Comparison of ENCODE assay signal across 9 mouse cellular contexts in the genomic region with DNA sequence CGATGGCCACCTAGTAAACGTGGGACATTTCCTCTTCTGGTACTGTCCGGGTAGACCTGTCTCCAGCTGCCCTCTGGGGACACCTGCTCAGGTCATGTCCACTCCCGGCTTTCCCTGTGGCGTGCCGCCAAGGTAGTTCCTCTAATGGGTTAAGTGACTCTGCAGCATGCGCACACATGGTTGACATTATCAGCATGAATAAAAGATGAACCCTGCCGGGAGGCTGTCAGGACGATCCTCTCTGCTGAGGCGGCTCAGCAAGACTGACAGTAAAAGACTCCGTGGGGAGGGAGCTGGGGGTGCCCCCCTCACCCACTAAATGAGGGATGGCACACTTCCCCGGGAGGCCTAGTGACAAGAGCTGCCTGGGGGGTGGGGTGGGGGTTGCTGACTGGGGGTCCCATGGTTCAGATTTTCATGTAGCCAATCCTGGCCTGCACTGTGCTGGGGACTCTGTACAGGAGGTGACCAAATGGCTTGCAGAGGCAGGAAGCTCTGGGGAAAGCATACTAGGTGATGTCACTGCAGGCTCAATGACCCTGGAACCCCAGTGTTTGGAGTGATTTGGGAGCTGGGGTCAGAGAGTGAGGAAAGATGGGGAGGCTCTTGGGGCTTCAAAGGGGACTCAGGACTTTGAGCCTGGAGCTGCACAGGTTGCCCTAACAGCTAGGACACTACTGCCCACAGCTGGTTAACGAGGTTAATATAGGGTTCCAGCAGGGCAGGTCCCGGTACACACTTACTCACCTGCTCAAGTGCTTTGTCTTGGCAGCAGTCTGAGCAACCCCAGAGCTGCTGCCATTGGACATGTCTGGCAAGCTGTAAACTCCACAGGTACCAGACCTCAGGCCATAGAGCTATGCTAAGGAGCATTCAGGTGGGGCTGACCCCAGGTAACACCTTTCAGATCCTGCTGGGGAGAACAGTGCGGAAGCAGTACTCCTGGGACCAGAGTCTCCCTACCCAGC.
DNase-seq lines count a peak whose midpoint lies in the region; ATAC-seq and TF ChIP-seq lines count a peak whose summit lies in the region.
"Had no signal": no experiment of that assay in that cellular context is flagged by ENCODE, and none has a peak within 500 bp of the region (broad histone marks: within the 10 kb centered on the region; RNA-seq: fewer than 3 reads in every experiment).

No protein-coding gene starts in this region.

- 0 out of 2 replicates have a peak, but pooled peaks cover 2% of the 10 kb centered on the region for H3K9me3 ChIP-seq in embryonic facial prominence, embryonic 10.5 days
- H3K9me3 ChIP-seq in forebrain, embryonic 13.5 days (replicated peaks), result no peaks in the 10 kb centered on the region
- H3K9me3 ChIP-seq in midbrain, embryonic 16.5 days (replicated peaks; ENCODE audit: control insufficient read depth, low read length, poor library complexity, severe bottlenecking), result no peaks in the 10 kb centered on the region
- H3K9me3 ChIP-seq: limb, embryonic 13.5 days had no signal

- H3K9ac ChIP-seq in forebrain, embryonic 13.5 days, result peak overlapping the region; percentile 30; the same call in 1 of the 2 replicates
- H3K9ac ChIP-seq in midbrain, embryonic 16.5 days (ENCODE audit: low read depth, low read length), result peak overlapping the region; percentile 46

- no peak for TF ChIP-seq CTCF in lung, adult 2 months (IDR thresholded peaks at IDR 0.05; ENCODE audit: insufficient read depth, low read length)

- 41% methylated on average over 15 of the region's 15 CpGs for WGBS in embryonic facial prominence, embryonic 10.5 days
- 42% methylated on average over 15 of the region's 15 CpGs for WGBS in forebrain, embryonic 13.5 days
- WGBS in lung, adult 2 months, result 57% methylated on average over 15 of the region's 15 CpGs
- WGBS in midbrain, embryonic 16.5 days, result 27% methylated on average over 15 of the region's 15 CpGs

- TF ChIP-seq POLR2A in lung, adult 2 months (IDR thresholded peaks at IDR 0.05; ENCODE audit: borderline replicate concordance, extremely low read depth, low read depth, low read length), result no peak

- peak; percentile 52 for DNase-seq in embryonic facial prominence, embryonic 10.5 days (ENCODE audit: low spot score)
- peak; percentile 57 for DNase-seq in lung, adult 2 months
- DNase-seq in gastrocnemius, postnatal 14 days, result no peak
- no peak for DNase-seq in left cerebral cortex, postnatal 25 days (ENCODE audit: low spot score in 2 of 2)
- DNase-seq in testis, postnatal 14 days (ENCODE audit: low spot score), result no peak
- DNase-seq: kidney, adult 8-10 months had no signal

- H3K36me3 ChIP-seq in embryonic facial prominence, embryonic 10.5 days (replicated peaks), result no peaks in the 10 kb centered on the region
- no peaks in the 10 kb centered on the region for H3K36me3 ChIP-seq in forebrain, embryonic 13.5 days (ENCODE audit: poor library complexity, severe bottlenecking)
- no peaks in the 10 kb centered on the region for H3K36me3 ChIP-seq in midbrain, embryonic 16.5 days (ENCODE audit: control insufficient read depth, insufficient read depth, low read length)
- H3K36me3 ChIP-seq: limb, embryonic 13.5 days had no signal

- H3K4me2 ChIP-seq in forebrain, embryonic 13.5 days, result peak overlapping the region; percentile 19; the same call in 1 of the 2 replicates
- peak overlapping the region; percentile 35 for H3K4me2 ChIP-seq in midbrain, embryonic 16.5 days (ENCODE audit: low read length)
- H3K4me2 ChIP-seq: limb, embryonic 13.5 days had no signal

- H3K27ac ChIP-seq in embryonic facial prominence, embryonic 10.5 days (replicated peaks), result no peak overlapping the region; the same call in 1 of the 2 replicates
- peak overlapping the region; percentile 71 for H3K27ac ChIP-seq in forebrain, embryonic 13.5 days
- peak overlapping the region; percentile 65 for H3K27ac ChIP-seq in midbrain, embryonic 16.5 days (ENCODE audit: low read length)
- H3K27ac ChIP-seq: limb, embryonic 13.5 days had no signal

- no peak overlapping the region for H3K4me3 ChIP-seq in embryonic facial prominence, embryonic 10.5 days
- no peak overlapping the region for H3K4me3 ChIP-seq in forebrain, embryonic 13.5 days
- H3K4me3 ChIP-seq in lung, adult 2 months (replicated peaks; ENCODE audit: extremely low read depth, low read depth, low read length), result no peak overlapping the region
- no peak overlapping the region for H3K4me3 ChIP-seq in midbrain, embryonic 16.5 days (ENCODE audit: low read depth, low read length)
- H3K4me3 ChIP-seq: limb, embryonic 13.5 days had no signal

- peaks cover 67% of the 10 kb centered on the region for H3K4me1 ChIP-seq in embryonic facial prominence, embryonic 10.5 days
- H3K4me1 ChIP-seq in forebrain, embryonic 13.5 days, result peaks cover 61% of the 10 kb centered on the region
- no peaks in the 10 kb centered on the region for H3K4me1 ChIP-seq in lung, adult 2 months (ENCODE audit: control insufficient read depth, insufficient read depth, low read length)
- peaks cover 36% of the 10 kb centered on the region for H3K4me1 ChIP-seq in midbrain, embryonic 16.5 days (ENCODE audit: control insufficient read depth, insufficient read depth, low read length)

- ATAC-seq in forebrain, embryonic 13.5 days, result peak; percentile 73
- peak; percentile 46; the same call in 1 of the 2 replicates for ATAC-seq in midbrain, embryonic 16.5 days

- intact Hi-C loops in gastrocnemius, postnatal 14 days (cut with DNase I; ENCODE audit: low total_unique reads), result no loop called here
- intact Hi-C loops in left cerebral cortex, postnatal 25 days (cut with DNase I), result no loop called here

- H3K27me3 ChIP-seq in embryonic facial prominence, embryonic 10.5 days (replicated peaks; ENCODE audit: low read depth, poor library complexity, severe bottlenecking), result peaks cover 31% of the 10 kb centered on the region
- 0 out of 2 replicates have a peak, but pooled peaks cover 5% of the 10 kb centered on the region for H3K27me3 ChIP-seq in forebrain, embryonic 13.5 days
- H3K27me3 ChIP-seq in midbrain, embryonic 16.5 days (ENCODE audit: control insufficient read depth, insufficient read depth, low read depth, low read length), result no peaks in the 10 kb centered on the region

Comparison
In these comparisons a context has a peak if more than half of its experiments do, and no peak if none do; other contexts are left out.
1. DNase-seq: peak in embryonic facial prominence, embryonic 10.5 days (single experiment) and lung, adult 2 months (single experiment); none in gastrocnemius, postnatal 14 days (single experiment), left cerebral cortex, postnatal 25 days (0 of 2) and testis, postnatal 14 days (single experiment).